Mouse (Mus musculus) heart, adult 2 months (tissue): ENCODE measurements at regions not wholly inside any gene's neighbourhood (a gene's known extent, or its start where the extent isn't known, plus 50 kb on each side); places are given as distances from the start of the nearest gene placed in this dataset.

Experiments
- CTCF ChIP-seq: fragments of 200-600 bp; IDR thresholded peaks from 2 replicates; pipeline ENCODE4 v1.8.1; 2022; ENCODE audit warnings: antibody characterized with exemption, mild to moderate bottlenecking, moderate library complexity
- POLR2A ChIP-seq: fragments of 200-500 bp; IDR thresholded peaks from 2 replicates; pipeline ENCODE4 v1.6.1; 2011; ENCODE audit warnings: mild to moderate bottlenecking, low read depth, low read length, control low read depth; ENCODE audit not compliant: insufficient read depth

GRCm38 (mm10) chr3:66555538-66555937 lies 258.9 kb upstream of the Veph1 start:
- TF ChIP-seq CTCF: no peak
- TF ChIP-seq POLR2A: no peak
